Mouse (Mus musculus): Measurements from ENCODE around the gene Atad5. TPM values are rescaled to one million over a fixed set of nuclear protein-coding genes. Genes with fewer than 3 reads are reported as not detected.

Gene Atad5
- polyA plus RNA-seq, 1 experiment from 2014 or later, result 15.0 TPM

Other genes starting within 250 kb of the Atad5 start
- 45.4 and 45.5 TPM in 2 replicates for gene Utp6, start 127.0 kb upstream of the Atad5 start, polyA plus RNA-seq (2016; fragmentation: Nextera tagmentation; extraction: Ambion mirVana)
- gene Suz12, start 96.3 kb upstream of the Atad5 start, polyA plus RNA-seq (2016; fragmentation: Nextera tagmentation; extraction: Ambion mirVana), result 25.1 and 28.0 TPM in 2 replicates
- gene Crlf3, start 8.4 kb upstream of the Atad5 start, polyA plus RNA-seq (2016; fragmentation: Nextera tagmentation; extraction: Ambion mirVana), result 109 and 111 TPM in 2 replicates
- gene Tefm, start 52.8 kb downstream of the Atad5 start, polyA plus RNA-seq (2016; fragmentation: Nextera tagmentation; extraction: Ambion mirVana), result 18.2 and 22.4 TPM in 2 replicates
- 2.7 and 2.8 TPM in 2 replicates for gene Adap2, start 64.7 kb downstream of the Atad5 start, polyA plus RNA-seq (2016; fragmentation: Nextera tagmentation; extraction: Ambion mirVana)
- gene Rnf135, start 94.5 kb downstream of the Atad5 start, polyA plus RNA-seq (2016; fragmentation: Nextera tagmentation; extraction: Ambion mirVana), result 4.2 and 5.0 TPM in 2 replicates
- gene Rhot1, start 119.6 kb downstream of the Atad5 start, polyA plus RNA-seq (2016; fragmentation: Nextera tagmentation; extraction: Ambion mirVana), result 36.7 and 36.9 TPM in 2 replicates
- 0.18 and 0.29 TPM in 2 replicates for gene Rhbdl3, start 211.5 kb downstream of the Atad5 start, polyA plus RNA-seq (2016; fragmentation: Nextera tagmentation; extraction: Ambion mirVana)